Mouse (Mus musculus): ENCODE results near the gene Map3k11. TPM values are rescaled to one million over a fixed set of nuclear protein-coding genes. Genes with fewer than 3 reads are reported as not detected.
A peak's percentile ranks its signal among the peaks of the same experiment; 100 is the strongest.
"Not testable (repeated sequence)": the region's sequence is repeated elsewhere in the genome, so short reads cannot be mapped to it uniquely, and the experiment has no call there.

The Map3k11 gene
- polyA plus RNA-seq, 1 experiment from 2014 or later: 30.6 TPM

DNA sequence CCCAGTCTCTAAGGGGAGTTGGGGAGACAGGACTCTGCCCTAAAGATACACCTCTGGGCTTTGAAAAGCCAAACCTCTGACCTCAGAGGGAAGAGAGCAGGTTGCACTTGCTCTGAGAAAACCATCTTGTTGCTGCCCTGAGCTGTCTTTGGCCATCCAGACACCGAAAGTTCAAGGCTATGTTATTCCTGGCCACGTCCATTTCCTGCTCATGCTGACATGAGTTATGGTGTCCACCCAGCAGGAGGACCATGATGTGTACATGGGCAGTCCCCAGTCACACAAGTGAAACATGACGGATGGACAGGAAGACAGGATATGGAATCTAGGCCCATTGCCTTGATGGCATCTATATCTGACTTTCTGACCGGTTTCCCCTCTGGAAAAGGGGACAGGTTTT is 8.1 kb upstream of the Map3k11 start:
- peaks cover 93% of the 10 kb centered on the region for H3K36me3 ChIP-seq
- H3K4me2 ChIP-seq: no peak overlapping the region
- WGBS: 74% methylated on average over 4 of the region's 4 CpGs
- no peaks in the 10 kb centered on the region for H3K9me3 ChIP-seq (replicated peaks)
- H3K9ac ChIP-seq: no peak overlapping the region
- no peaks in the 10 kb centered on the region for H3K4me1 ChIP-seq (replicated peaks)
- peak; percentile 31; the same call in 1 of the 2 replicates for ATAC-seq (ENCODE audit: insufficient number of reproducible peaks, low FRiP score)
- no peak overlapping the region for H3K4me3 ChIP-seq
- H3K27me3 ChIP-seq (replicated peaks): no peaks in the 10 kb centered on the region
- no peak overlapping the region for H3K27ac ChIP-seq (ENCODE audit: poor library complexity, severe bottlenecking)

DNA sequence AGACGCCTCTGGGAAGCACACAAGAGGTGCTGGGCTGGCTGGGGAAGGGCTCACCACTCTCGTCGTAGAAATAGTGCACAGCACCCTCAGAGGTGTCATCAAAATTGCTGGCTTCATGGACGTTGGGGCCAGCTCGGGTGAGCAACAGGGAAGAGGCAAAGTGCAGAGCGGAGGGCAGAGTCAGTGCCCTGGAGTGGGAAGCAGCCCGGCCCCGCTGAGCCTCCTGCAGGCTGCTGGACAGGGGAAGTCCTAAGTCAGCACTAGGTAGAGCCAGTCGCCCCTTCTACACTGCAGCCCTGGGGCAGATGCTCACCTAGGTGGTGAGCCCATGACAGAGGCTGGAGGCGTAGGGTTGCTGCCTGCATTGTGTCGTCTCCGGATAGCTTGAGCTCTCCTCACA is 4.3 kb upstream of the Map3k11 start:
- H3K27ac ChIP-seq (ENCODE audit: poor library complexity, severe bottlenecking): no peak overlapping the region
- H3K4me3 ChIP-seq: no peak overlapping the region
- no peaks in the 10 kb centered on the region for H3K27me3 ChIP-seq (replicated peaks)
- H3K4me2 ChIP-seq: no peak overlapping the region
- peaks cover 12% of the 10 kb centered on the region for H3K4me1 ChIP-seq (replicated peaks)
- ATAC-seq (ENCODE audit: insufficient number of reproducible peaks, low FRiP score): no peak
- no peaks in the 10 kb centered on the region for H3K9me3 ChIP-seq (replicated peaks)
- no peak overlapping the region for H3K9ac ChIP-seq
- 88% methylated on average over 12 of the region's 12 CpGs for WGBS
- peaks cover 77% of the 10 kb centered on the region for H3K36me3 ChIP-seq

DNA sequence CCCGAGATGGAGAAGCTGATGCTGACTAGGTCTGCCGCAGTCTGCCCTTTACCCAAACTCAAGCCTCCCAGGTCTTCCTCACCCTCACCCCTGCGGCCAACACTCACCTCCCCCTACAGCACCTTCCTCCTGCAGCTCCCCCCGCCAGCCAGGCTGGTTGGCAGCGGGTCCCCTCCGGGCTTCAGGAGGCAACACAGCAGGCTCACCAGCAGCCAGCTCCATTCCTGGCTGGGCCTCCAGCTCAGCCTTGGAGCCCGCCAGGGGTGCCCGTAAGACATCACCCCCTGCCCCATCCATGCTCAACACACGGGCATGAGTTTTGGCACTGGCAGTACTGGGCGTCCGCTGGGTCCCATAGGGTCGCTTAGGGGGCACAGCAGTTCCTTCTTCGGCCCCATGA is 3.6 kb upstream of the Map3k11 start:
- Histone ChIP-seq H3K4me1 (replicated peaks) (peaks cover 13% of the 10 kb centered on the region), H3K9me3 (replicated peaks) (no peaks in the 10 kb centered on the region), H3K27ac (ENCODE audit: poor library complexity, severe bottlenecking) (no peak overlapping the region), H3K4me3 (no peak overlapping the region), H3K4me2 (no peak overlapping the region), H3K27me3 (replicated peaks) (no peaks in the 10 kb centered on the region), H3K36me3 (peaks cover 70% of the 10 kb centered on the region), H3K9ac (no peak overlapping the region)
- WGBS: 91% methylated on average over 13 of the region's 13 CpGs
- ATAC-seq (ENCODE audit: insufficient number of reproducible peaks, low FRiP score): no peak

DNA sequence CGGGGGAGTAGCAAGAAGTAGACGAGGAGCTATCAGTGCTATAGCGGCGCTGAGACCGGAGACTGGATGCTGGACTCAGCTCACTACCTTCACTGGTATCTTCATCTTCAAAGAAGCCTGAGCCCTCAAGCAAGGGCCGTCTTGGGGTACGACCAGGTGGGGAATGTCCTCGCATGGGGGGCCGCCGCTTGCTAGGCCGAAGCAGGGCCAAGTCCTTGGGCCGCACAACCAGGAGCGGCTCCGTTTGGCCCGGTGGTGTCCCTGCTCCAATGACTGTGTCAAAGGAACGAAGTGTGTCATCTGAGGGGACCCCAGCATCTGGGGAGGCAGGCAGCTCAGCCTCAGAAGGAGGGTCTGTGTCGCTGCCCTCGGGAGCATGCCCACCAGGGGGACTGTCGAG is 3.1 kb upstream of the Map3k11 start:
- H3K9me3 ChIP-seq (replicated peaks): no peaks in the 10 kb centered on the region
- WGBS: 95% methylated on average over 19 of the region's 19 CpGs
- no peak for ATAC-seq (ENCODE audit: insufficient number of reproducible peaks, low FRiP score)
- peaks cover 65% of the 10 kb centered on the region for H3K36me3 ChIP-seq
- no peak overlapping the region for H3K4me3 ChIP-seq
- H3K4me2 ChIP-seq: no peak overlapping the region
- no peaks in the 10 kb centered on the region for H3K27me3 ChIP-seq (replicated peaks)
- H3K27ac ChIP-seq (ENCODE audit: poor library complexity, severe bottlenecking): no peak overlapping the region
- peaks cover 18% of the 10 kb centered on the region for H3K4me1 ChIP-seq (replicated peaks)
- H3K9ac ChIP-seq: no peak overlapping the region

DNA sequence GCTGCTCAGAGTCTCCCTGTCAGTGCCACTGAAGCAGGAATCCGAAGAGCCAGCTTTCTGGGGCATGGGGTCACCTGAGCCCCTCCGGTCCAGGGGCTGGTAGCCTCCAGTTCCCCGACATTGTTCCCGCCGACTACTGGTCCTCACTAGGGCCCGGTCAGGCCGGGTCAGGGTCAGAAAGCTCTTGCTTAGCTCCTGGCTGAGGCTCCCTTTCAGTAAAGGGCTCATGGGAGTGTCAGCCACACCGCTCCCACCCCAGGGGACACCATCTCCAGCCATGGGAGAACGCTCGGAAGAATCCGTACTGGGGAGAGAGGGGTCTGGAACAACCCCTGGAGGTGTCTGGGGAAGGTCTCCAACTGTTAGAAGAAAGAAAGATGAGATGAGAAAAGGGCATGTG is 2.7 kb upstream of the Map3k11 start:
- 91% methylated on average over 11 of the region's 11 CpGs for WGBS
- no peak for ATAC-seq (ENCODE audit: insufficient number of reproducible peaks, low FRiP score)

DNA sequence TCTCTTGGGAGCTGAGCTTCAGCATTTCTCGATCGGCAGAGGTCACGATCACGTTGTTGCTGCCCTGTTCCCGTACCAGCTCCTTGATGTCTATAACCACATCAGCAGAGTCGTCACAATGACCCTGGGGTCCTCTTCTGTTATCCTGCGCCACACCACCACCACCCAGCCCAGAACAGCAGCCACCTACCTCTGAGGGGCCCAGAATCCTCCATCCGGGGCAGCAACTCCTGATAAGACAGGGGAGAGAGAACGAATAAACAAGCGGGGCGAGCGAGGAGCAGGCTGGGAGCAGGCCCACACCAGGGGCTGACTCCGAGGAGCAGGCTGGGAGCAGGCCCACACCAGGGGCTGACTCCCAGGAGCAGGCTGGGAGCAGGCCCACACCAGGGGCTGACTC is 2.1 kb upstream of the Map3k11 start:
- Histone ChIP-seq H3K27ac (ENCODE audit: poor library complexity, severe bottlenecking) (no peak overlapping the region), H3K9me3 (replicated peaks) (no peaks in the 10 kb centered on the region), H3K4me1 (replicated peaks) (peaks cover 28% of the 10 kb centered on the region), H3K9ac (no peak overlapping the region), H3K36me3 (peaks cover 64% of the 10 kb centered on the region), H3K4me2 (no peak overlapping the region), H3K27me3 (replicated peaks) (no peaks in the 10 kb centered on the region), H3K4me3 (no peak overlapping the region)
- WGBS: 71% methylated on average over 13 of the region's 13 CpGs
- no peak for ATAC-seq (ENCODE audit: insufficient number of reproducible peaks, low FRiP score)

More for the DNA sequence above, 2.7 kb upstream of the Map3k11 start:
- Histone ChIP-seq H3K9me3 (replicated peaks) (no peaks in the 10 kb centered on the region), H3K27me3 (replicated peaks) (no peaks in the 10 kb centered on the region), H3K4me3 (no peak overlapping the region), H3K9ac (no peak overlapping the region), H3K4me2 (no peak overlapping the region), H3K4me1 (replicated peaks) (peaks cover 22% of the 10 kb centered on the region), H3K27ac (ENCODE audit: poor library complexity, severe bottlenecking) (no peak overlapping the region), H3K36me3 (peaks cover 64% of the 10 kb centered on the region)

DNA sequence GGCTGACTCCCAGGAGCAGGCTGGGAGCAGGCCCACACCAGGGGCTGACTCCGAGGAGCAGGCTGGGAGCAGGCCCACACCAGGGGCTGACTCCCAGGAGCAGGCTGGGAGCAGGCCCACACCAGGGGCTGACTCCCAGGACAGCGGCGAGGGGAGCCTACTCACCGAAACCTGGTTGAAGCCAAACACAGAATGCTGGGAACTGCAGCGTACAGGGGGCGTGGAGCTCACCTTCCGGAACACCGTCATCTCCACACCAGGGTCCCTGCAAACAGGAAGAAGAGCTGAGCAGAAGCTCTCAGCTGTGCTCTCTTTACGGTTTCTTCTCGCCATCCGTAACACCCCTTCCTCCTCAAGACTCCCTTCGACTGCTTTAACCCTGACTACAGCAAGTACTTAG is 1.6 kb upstream of the Map3k11 start:
- H3K4me2 ChIP-seq: peak overlapping the region; percentile 99
- not testable (repeated sequence) for ATAC-seq (ENCODE audit: insufficient number of reproducible peaks, low FRiP score); H3K9me3 ChIP-seq (replicated peaks); H3K27ac ChIP-seq (ENCODE audit: poor library complexity, severe bottlenecking); H3K27me3 ChIP-seq (replicated peaks)
- peaks cover 33% of the 10 kb centered on the region for H3K4me1 ChIP-seq (replicated peaks)
- peaks cover 64% of the 10 kb centered on the region for H3K36me3 ChIP-seq
- H3K9ac ChIP-seq: peak overlapping the region; percentile 92; the same call in 1 of the 2 replicates
- 88% methylated on average over 12 of the region's 12 CpGs for WGBS
- H3K4me3 ChIP-seq: 0 out of 2 replicates have a peak overlapping the region, but pooled peaks have one; percentile 84

DNA sequence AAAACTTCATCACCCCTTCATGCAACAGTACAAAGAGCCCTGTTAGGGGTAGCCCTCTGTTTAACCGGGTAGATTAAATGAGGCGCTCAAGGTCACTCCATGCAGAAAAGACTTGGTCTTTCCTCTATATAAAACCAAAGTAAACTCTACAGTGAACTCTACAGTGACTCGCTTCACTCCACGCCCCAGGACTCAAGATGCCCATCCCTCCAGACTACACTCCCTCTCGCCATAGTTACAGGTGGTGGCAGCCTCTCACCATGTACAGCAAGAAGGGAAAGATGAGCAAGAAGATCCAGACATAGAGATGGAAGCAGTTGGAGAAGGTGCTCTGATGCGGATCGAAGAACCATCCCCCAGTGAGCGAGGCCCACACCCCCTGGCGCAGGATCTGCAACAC is 804 bp upstream of the Map3k11 start:
- H3K9ac ChIP-seq: peak overlapping the region; percentile 92
- 21% methylated on average over 9 of the region's 9 CpGs for WGBS
- no peak for ATAC-seq (ENCODE audit: insufficient number of reproducible peaks, low FRiP score)

DNA sequence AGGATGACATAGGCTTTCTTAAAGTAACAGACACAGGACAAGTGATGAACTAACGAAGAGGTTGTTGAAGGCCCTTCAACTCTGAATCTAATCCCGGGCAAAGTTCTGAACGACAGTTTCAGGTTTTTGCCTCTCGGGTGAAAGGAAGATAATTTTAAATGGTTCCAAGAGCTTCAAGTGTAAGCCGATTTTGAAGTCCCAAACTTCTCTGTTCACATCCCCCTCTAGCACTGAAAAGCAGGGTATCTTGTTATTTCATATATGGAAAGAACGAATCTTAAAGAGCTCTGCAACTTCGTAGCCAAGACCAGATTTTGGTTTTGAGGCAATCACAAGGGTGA is 516 bp downstream of the Map3k11 start:
- ATAC-seq (ENCODE audit: insufficient number of reproducible peaks, low FRiP score): no peak
- Histone ChIP-seq H3K27me3 (replicated peaks) (no peaks in the 10 kb centered on the region), H3K4me3 (peak overlapping the region; percentile 84), H3K4me2 (peak overlapping the region; percentile 99), H3K9me3 (replicated peaks) (no peaks in the 10 kb centered on the region), H3K4me1 (replicated peaks) (peaks cover 54% of the 10 kb centered on the region), H3K36me3 (peaks cover 60% of the 10 kb centered on the region), H3K9ac (peak overlapping the region; percentile 98), H3K27ac (ENCODE audit: poor library complexity, severe bottlenecking) (peak overlapping the region; percentile 87)
- WGBS: under 1% methylated on average over 7 of the region's 7 CpGs

More for the DNA sequence above, 804 bp upstream of the Map3k11 start:
- Histone ChIP-seq H3K36me3 (peaks cover 60% of the 10 kb centered on the region), H3K4me2 (peak overlapping the region; percentile 99), H3K4me3 (peak overlapping the region; percentile 84), H3K9me3 (replicated peaks) (no peaks in the 10 kb centered on the region), H3K27ac (ENCODE audit: poor library complexity, severe bottlenecking) (peak overlapping the region; percentile 87), H3K4me1 (replicated peaks) (peaks cover 41% of the 10 kb centered on the region), H3K27me3 (replicated peaks) (no peaks in the 10 kb centered on the region)

DNA sequence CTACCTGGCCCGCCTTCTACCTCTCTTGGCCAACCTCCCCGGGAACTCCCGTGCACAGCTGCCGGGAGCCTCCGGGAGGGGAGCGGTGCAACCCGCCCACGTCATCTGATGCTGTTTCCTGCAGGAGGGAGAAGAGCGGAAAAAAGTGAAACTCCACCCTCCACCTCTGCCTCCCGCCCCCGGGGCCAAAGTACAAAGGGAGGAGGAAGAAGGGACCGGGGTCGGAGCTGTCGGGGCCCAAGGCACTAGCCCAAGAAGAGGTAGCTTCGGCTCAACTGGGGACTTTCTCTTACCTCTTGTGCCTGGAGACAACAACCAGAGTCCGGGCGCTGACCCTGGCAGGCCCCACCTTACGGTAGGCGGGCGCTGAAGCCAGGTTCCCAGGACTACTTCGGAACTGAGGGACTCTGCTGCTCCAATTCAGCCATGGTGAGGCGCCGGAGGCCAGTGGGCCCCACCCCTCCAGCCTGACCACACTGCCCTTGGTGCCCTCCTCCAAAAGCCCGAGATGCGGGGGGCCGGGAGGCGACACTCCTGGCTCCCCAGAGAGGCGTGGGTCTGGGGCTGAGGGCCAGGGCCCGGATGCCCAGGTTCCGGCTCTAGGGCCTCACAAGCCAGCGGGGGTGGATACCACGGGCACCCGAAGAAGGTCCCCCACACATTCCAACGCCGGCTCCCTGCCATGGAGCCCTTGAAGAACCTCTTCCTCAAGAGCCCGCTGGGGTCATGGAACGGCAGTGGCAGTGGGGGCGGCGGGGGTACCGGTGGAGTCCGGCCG is 1.2 kb downstream of the Map3k11 start:
- Histone ChIP-seq H3K4me3 (peak overlapping the region; percentile 84), H3K27ac (ENCODE audit: poor library complexity, severe bottlenecking) (peak overlapping the region; percentile 87), H3K9me3 (replicated peaks) (no peaks in the 10 kb centered on the region), H3K4me2 (peak overlapping the region; percentile 99), H3K36me3 (peaks cover 60% of the 10 kb centered on the region), H3K27me3 (replicated peaks) (no peaks in the 10 kb centered on the region), H3K4me1 (replicated peaks) (peaks cover 56% of the 10 kb centered on the region), H3K9ac (peak overlapping the region; percentile 98)
- 9% methylated on average over 41 of the region's 42 CpGs for WGBS
- peak; percentile 71 for ATAC-seq (ENCODE audit: insufficient number of reproducible peaks, low FRiP score)

DNA sequence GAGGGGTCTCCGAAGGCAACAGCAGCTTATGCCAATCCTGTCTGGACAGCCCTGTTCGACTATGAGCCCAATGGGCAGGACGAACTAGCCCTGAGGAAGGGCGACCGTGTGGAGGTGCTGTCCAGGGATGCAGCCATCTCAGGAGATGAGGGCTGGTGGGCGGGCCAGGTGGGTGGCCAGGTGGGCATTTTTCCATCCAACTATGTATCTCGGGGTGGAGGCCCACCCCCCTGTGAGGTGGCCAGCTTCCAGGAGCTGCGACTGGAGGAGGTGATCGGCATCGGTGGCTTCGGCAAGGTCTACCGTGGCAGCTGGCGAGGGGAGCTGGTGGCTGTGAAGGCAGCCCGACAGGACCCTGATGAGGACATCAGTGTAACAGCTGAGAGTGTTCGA is 1.8 kb downstream of the Map3k11 start:
- Histone ChIP-seq H3K36me3 (peaks cover 60% of the 10 kb centered on the region), H3K27me3 (replicated peaks) (no peaks in the 10 kb centered on the region; the same call in 1 of the 2 replicates), H3K9me3 (replicated peaks) (no peaks in the 10 kb centered on the region), H3K4me3 (peak overlapping the region; percentile 84), H3K4me1 (replicated peaks) (peaks cover 56% of the 10 kb centered on the region), H3K4me2 (peak overlapping the region; percentile 99), H3K9ac (peak overlapping the region; percentile 98), H3K27ac (ENCODE audit: poor library complexity, severe bottlenecking) (peak overlapping the region; percentile 87)
- WGBS: 60% methylated on average over 15 of the region's 15 CpGs
- no peak for ATAC-seq (ENCODE audit: insufficient number of reproducible peaks, low FRiP score)

All from heart, embryonic 12.5 days (tissue).